Mouse (Mus musculus): ENCODE measurements around the gene Ell.

DNA sequence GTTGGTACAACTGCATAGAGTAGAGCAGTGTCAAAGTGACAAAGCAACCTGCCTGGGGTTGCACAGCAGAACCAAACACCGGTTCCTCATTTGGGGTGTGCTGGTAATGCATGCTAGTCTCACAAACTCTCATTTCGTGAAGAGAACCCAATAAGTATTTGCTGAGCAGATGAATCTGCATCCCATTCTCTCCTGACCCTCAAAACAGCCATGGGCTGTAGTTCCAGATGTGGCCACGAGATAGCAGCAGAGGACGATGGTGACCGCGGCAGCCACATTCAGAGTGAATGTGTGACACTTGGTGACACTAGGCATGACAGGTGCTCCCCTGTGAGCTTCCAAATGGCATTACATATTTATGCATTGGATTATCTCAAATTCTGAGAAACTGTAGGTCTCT, 72.6 kb downstream of the Ell start:
- TF ChIP-seq TAL1 (IDR thresholded peaks at IDR 0.05; ENCODE audit: low read length) = no peak
- TF ChIP-seq GATA1 (IDR thresholded peaks at IDR 0.05; ENCODE audit: low read length) = peak; percentile 68; the same call in 1 of the 2 replicates

Data from erythroblast, embryonic 14.5 days (primary cell).